Mouse (Mus musculus) CH12.LX (cell line): ENCODE data around the gene Bid.

Experiments
- CTCF ChIP-seq, 2 experiments: IDR thresholded peaks in 1 of 2; conservative IDR thresholded peaks in 1 of 2; 2 replicates each; pipeline ENCODE4 v1.5.1; 2011 to 2012; ENCODE audit warnings: low read depth in 2 of 2, low read length in 2 of 2, improper control_type of control experiment in 1 of 2, inconsistent platforms in 1 of 2, mild to moderate bottlenecking in 1 of 2, moderate library complexity in 1 of 2
- EP300 ChIP-seq: IDR thresholded peaks from 2 replicates; pipeline ENCODE4 v1.6.1; 2011; ENCODE audit warnings: low read length, improper control_type of control experiment
- GABPA ChIP-seq: IDR thresholded peaks from 2 replicates; pipeline ENCODE4 v1.6.1; 2012; ENCODE audit warnings: low read depth, low read length, improper control_type of control experiment, inconsistent platforms; ENCODE audit not compliant: insufficient replicate concordance
- MEF2A ChIP-seq: IDR thresholded peaks from 2 replicates; pipeline ENCODE4 v1.6.1; 2014; ENCODE audit warnings: low read depth, mild to moderate bottlenecking, inconsistent platforms, low read length, improper control_type of control experiment, borderline replicate concordance
- POLR2A ChIP-seq: IDR thresholded peaks from 2 replicates; pipeline ENCODE4 v1.6.1; 2011; ENCODE audit warnings: low read depth, mild to moderate bottlenecking, improper control_type of control experiment, low read length
- ZNF384 ChIP-seq: IDR thresholded peaks from 2 replicates; pipeline ENCODE4 v1.6.1; 2012; ENCODE audit warnings: low read depth, low read length, improper control_type of control experiment, inconsistent platforms

GRCm38 (mm10) chr6:120937104-120937617 lies 20.5 kb upstream of the Bid start:
- peak; percentile 68; the same call in 1 of the 2 replicates for TF ChIP-seq POLR2A
- 0 out of 2 replicates have a peak, but pooled peaks have one; percentile 16 for TF ChIP-seq MEF2A
- no peak for TF ChIP-seq CTCF (conservative IDR thresholded peaks at IDR 0.05 in 1 of 2, IDR thresholded peaks at IDR 0.05 in 1 of 2; ENCODE audit: low read depth in 2 of 2, low read length in 2 of 2)
- no peak for TF ChIP-seq EP300
- no peak; the same call in 1 of the 2 replicates for TF ChIP-seq ZNF384
- no peak for TF ChIP-seq GABPA
